Mouse (Mus musculus) liver, adult 2 months (tissue): ENCODE measurements at regions not wholly inside any gene's neighbourhood (a gene's known extent, or its start where the extent isn't known, plus 50 kb on each side); places are given as distances from the start of the nearest gene placed in this dataset.
A peak's percentile ranks its signal among the peaks of the same experiment; 100 is the strongest.

Experiments used
- DNase-seq: peaks from one replicate; pipeline ENCODE4 v3.0.0-alpha.2; 2011; ENCODE audit warnings: low read depth, low spot score; ENCODE audit errors: extremely low read depth
- H3K27ac ChIP-seq: fragments of 200-500 bp; replicated peaks from 2 replicates; pipeline ENCODE4 v1.5.1; 2012; ENCODE audit warnings: low read depth, mild to moderate bottlenecking, control low read depth, inconsistent platforms, low read length; ENCODE audit not compliant: insufficient read depth
- H3K27me3 ChIP-seq: fragments of 200-500 bp; 2 replicates; pipeline ENCODE4 v1.6.1; 2012; ENCODE audit warnings: mild to moderate bottlenecking, moderate library complexity, low read length, inconsistent platforms; ENCODE audit not compliant: control insufficient read depth, insufficient read depth
- H3K36me3 ChIP-seq: fragments of 200-500 bp; 2 replicates; pipeline ENCODE4 v1.6.1; 2012; ENCODE audit warnings: low read length, inconsistent platforms; ENCODE audit not compliant: control insufficient read depth, insufficient read depth
- H3K4me1 ChIP-seq: fragments of 200-500 bp; 2 replicates; pipeline ENCODE4 v1.6.1; 2011; ENCODE audit warnings: low read length; ENCODE audit not compliant: control insufficient read depth, insufficient read depth
- H3K4me3 ChIP-seq: fragments of 200-500 bp; 2 replicates; pipeline ENCODE4 v1.5.1; 2011; ENCODE audit warnings: low read depth, mild to moderate bottlenecking, control low read depth, low read length, moderate library complexity; ENCODE audit not compliant: insufficient read depth
- H3K79me2 ChIP-seq: fragments of 200-500 bp; 2 replicates; pipeline ENCODE4 v1.6.1; 2012; ENCODE audit warnings: inconsistent platforms, mild to moderate bottlenecking, low read length, moderate library complexity; ENCODE audit not compliant: control insufficient read depth, insufficient read depth
- H3K9ac ChIP-seq: fragments of 200-500 bp; 2 replicates; pipeline ENCODE4 v1.6.1; 2012; ENCODE audit warnings: low read depth, mild to moderate bottlenecking, control low read depth, inconsistent platforms, low read length
- CTCF ChIP-seq: fragments of 200-500 bp; IDR thresholded peaks from 2 replicates; pipeline ENCODE4 v1.5.1; 2011; ENCODE audit warnings: low read depth, low read length, control low read depth
- POLR2A ChIP-seq: fragments of 200-500 bp; IDR thresholded peaks from 2 replicates; pipeline ENCODE4 v1.6.1; 2011; ENCODE audit warnings: low read length, control low read depth; ENCODE audit not compliant: insufficient read depth; ENCODE audit errors: extremely low read depth
- WGBS: fragments of 180-500 bp; shearing (Covaris S2); methylation state at CpG from one replicate; pipeline ENCODE4 v1.1.7; 2018; 5-methylcytosine and 5-hydroxymethylcytosine counted together

- TF ChIP-seq POLR2A (no peak), CTCF (no peak)
- DNase-seq, result peak; percentile 92
These were observed 118.4 kb downstream of the Cryba4 start for GRCm38 (mm10) chr5:112133688-112134573.

GRCm38 (mm10) chr5:112136646-112137045 is 115.7 kb downstream of the Cryba4 start:
- H3K9ac ChIP-seq, result no peak overlapping the region
- WGBS, result 41% methylated on average over 10 of the region's 14 CpGs

More at GRCm38 (mm10) chr5:112133688-112134573, 118.4 kb downstream of the Cryba4 start:
- Histone ChIP-seq H3K4me1 (peaks cover 9% of the 10 kb centered on the region), H3K79me2 (no peaks in the 10 kb centered on the region), H3K9ac (no peak overlapping the region), H3K27ac (no peak overlapping the region), H3K27me3 (no peaks in the 10 kb centered on the region), H3K36me3 (no peaks in the 10 kb centered on the region), H3K4me3 (no peak overlapping the region)
- WGBS, result 63% methylated on average over 21 of the region's 21 CpGs

GRCm38 (mm10) chr5:112138246-112138645 is 114.1 kb downstream of the Cryba4 start:
- Histone ChIP-seq H3K27ac (no peak overlapping the region), H3K36me3 (no peaks in the 10 kb centered on the region), H3K9ac (no peak overlapping the region), H3K4me1 (peaks cover 6% of the 10 kb centered on the region), H3K4me3 (no peak overlapping the region), H3K79me2 (no peaks in the 10 kb centered on the region), H3K27me3 (no peaks in the 10 kb centered on the region)
- TF ChIP-seq POLR2A (no peak), CTCF (no peak)
- WGBS, result 79% methylated on average over 3 of the region's 3 CpGs
- DNase-seq, result no peak

More at GRCm38 (mm10) chr5:112136646-112137045, 115.7 kb downstream of the Cryba4 start:
- no peak for DNase-seq
- H3K27me3 ChIP-seq, result no peaks in the 10 kb centered on the region
- no peaks in the 10 kb centered on the region for H3K36me3 ChIP-seq
- H3K4me3 ChIP-seq, result no peak overlapping the region
- H3K27ac ChIP-seq, result no peak overlapping the region
- H3K79me2 ChIP-seq, result no peaks in the 10 kb centered on the region
- H3K4me1 ChIP-seq, result peaks cover 9% of the 10 kb centered on the region
- no peak for TF ChIP-seq POLR2A
- no peak for TF ChIP-seq CTCF

GRCm38 (mm10) chr5:112142731-112143130 is 109.6 kb downstream of the Cryba4 start:
- WGBS, result 76% methylated on average over 3 of the region's 3 CpGs
- TF ChIP-seq CTCF (no peak), POLR2A (no peak)
- no peaks in the 10 kb centered on the region for H3K4me1 ChIP-seq

GRCm38 (mm10) chr5:112143993-112144621 is 108.2 kb downstream of the Cryba4 start:
- Histone ChIP-seq H3K9ac (no peak overlapping the region), H3K27ac (no peak overlapping the region), H3K36me3 (no peaks in the 10 kb centered on the region), H3K4me3 (no peak overlapping the region), H3K4me1 (no peaks in the 10 kb centered on the region), H3K79me2 (no peaks in the 10 kb centered on the region), H3K27me3 (no peaks in the 10 kb centered on the region)
- no peak for TF ChIP-seq CTCF
- no peak for TF ChIP-seq POLR2A
- DNase-seq, result no peak
- 87% methylated on average over 16 of the region's 16 CpGs for WGBS

More at GRCm38 (mm10) chr5:112142731-112143130, 109.6 kb downstream of the Cryba4 start:
- Histone ChIP-seq H3K27ac (no peak overlapping the region), H3K27me3 (no peaks in the 10 kb centered on the region), H3K4me3 (no peak overlapping the region), H3K9ac (no peak overlapping the region), H3K79me2 (no peaks in the 10 kb centered on the region), H3K36me3 (no peaks in the 10 kb centered on the region)
- no peak for DNase-seq
